Mouse (Mus musculus): ENCODE measurements at regions not wholly inside any gene's neighbourhood (a gene's known extent, or its start where the extent isn't known, plus 50 kb on each side); places are given as distances from the start of the nearest gene placed in this dataset.
"Not testable (repeated sequence)": the region's sequence is repeated elsewhere in the genome, so short reads cannot be mapped to it uniquely, and the experiment has no call there.

DNA sequence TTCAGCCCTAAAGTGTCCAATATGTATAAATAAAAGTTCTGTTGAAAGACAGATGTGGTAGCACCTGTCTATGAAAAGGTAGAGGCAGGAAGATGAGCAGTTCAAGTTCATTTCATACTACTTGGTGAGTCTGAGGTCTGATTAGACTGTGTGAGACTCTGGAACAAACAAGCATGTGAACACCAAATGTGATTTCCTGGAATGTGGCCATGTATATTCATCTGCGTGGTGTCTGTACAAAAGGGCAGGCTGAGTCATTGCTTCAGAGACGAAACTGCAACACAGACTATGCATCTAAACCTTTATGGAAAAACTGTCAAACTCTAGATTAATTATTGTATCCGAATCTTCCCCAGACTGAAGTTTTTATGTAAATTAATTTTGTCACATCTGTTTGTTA is 268.7 kb downstream of the Arl6ip6 start:
- H3K4me3 ChIP-seq (ENCODE audit: insufficient read depth, low read length), result no peak overlapping the region
- H3K27ac ChIP-seq (ENCODE audit: insufficient read depth, low read length), result no peak overlapping the region
- no peak for TF ChIP-seq POLR2A (IDR thresholded peaks at IDR 0.05; ENCODE audit: low read depth, low read length)
- TF ChIP-seq CTCF (IDR thresholded peaks at IDR 0.05; ENCODE audit: borderline replicate concordance, insufficient read depth, low read length), result no peak
- H3K4me1 ChIP-seq (ENCODE audit: control insufficient read depth, insufficient read depth, low read length), result no peaks in the 10 kb centered on the region

GRCm38 (mm10) chr2:53474455-53474854 is 282.9 kb downstream of the Arl6ip6 start:
- Histone ChIP-seq H3K4me3 (ENCODE audit: insufficient read depth, low read length) (no peak overlapping the region), H3K4me1 (ENCODE audit: control insufficient read depth, insufficient read depth, low read length) (no peaks in the 10 kb centered on the region), H3K27ac (ENCODE audit: insufficient read depth, low read length) (no peak overlapping the region)
- TF ChIP-seq CTCF (IDR thresholded peaks at IDR 0.05; ENCODE audit: borderline replicate concordance, insufficient read depth, low read length) (no peak), POLR2A (IDR thresholded peaks at IDR 0.05; ENCODE audit: low read depth, low read length) (no peak)

DNA sequence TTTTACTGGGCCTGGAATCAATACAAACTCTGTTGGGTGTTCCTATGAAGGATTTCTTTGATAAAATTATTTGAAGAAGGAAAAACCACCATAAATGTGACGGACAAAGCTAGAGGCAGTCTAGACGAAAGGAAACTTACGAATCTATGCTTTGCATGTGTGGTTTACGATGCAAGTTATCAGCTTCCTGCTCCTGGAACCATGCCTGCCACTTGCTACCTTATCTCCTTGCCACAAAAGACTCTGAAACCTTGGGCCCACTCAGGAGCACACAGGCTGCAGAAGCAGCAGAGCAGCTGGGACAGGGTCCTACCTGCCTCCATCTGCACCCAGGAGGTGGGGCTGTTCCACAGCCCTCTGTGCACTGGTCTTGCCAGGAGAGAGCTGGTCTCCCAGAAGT is 287.5 kb downstream of the Arl6ip6 start:
- not testable (repeated sequence) for H3K4me1 ChIP-seq (ENCODE audit: control insufficient read depth, insufficient read depth, low read length); H3K27ac ChIP-seq (ENCODE audit: insufficient read depth, low read length); H3K4me3 ChIP-seq (ENCODE audit: insufficient read depth, low read length)

- TF ChIP-seq POLR2A (IDR thresholded peaks at IDR 0.05; ENCODE audit: low read depth, low read length) (no peak), CTCF (IDR thresholded peaks at IDR 0.05; ENCODE audit: borderline replicate concordance, insufficient read depth, low read length) (no peak)
- Histone ChIP-seq H3K27ac (ENCODE audit: insufficient read depth, low read length) (no peak overlapping the region), H3K4me1 (ENCODE audit: control insufficient read depth, insufficient read depth, low read length) (no peaks in the 10 kb centered on the region), H3K4me3 (ENCODE audit: insufficient read depth, low read length) (no peak overlapping the region)
Measured at GRCm38 (mm10) chr2:53488301-53488700, 296.8 kb downstream of the Arl6ip6 start.

GRCm38 (mm10) chr2:53490805-53491585 is 299.5 kb downstream of the Arl6ip6 start:
- no peak for TF ChIP-seq CTCF (IDR thresholded peaks at IDR 0.05; ENCODE audit: borderline replicate concordance, insufficient read depth, low read length)
- no peak for TF ChIP-seq POLR2A (IDR thresholded peaks at IDR 0.05; ENCODE audit: low read depth, low read length)
- Histone ChIP-seq H3K27ac (ENCODE audit: insufficient read depth, low read length) (no peak overlapping the region), H3K4me3 (ENCODE audit: insufficient read depth, low read length) (no peak overlapping the region), H3K4me1 (ENCODE audit: control insufficient read depth, insufficient read depth, low read length) (no peaks in the 10 kb centered on the region)

DNA sequence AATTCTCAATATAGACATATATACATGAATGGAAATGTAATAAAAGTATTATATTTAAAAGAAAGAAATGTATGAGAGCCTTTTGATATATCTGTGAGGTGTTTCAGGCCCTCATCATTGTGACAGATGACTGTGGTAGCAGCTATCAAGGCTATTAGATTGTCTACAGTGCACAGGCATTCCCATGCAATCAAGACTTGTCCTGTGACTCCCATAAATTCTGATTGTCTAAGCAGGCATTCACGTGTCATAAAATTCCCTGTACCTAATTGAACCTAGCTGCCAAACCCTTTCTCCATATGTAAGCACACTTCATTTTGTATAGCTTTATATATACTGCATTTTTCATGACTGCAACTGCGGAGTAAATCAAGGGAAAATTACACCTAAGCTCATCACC is 301.3 kb downstream of the Arl6ip6 start:
- Histone ChIP-seq H3K27ac (ENCODE audit: insufficient read depth, low read length) (no peak overlapping the region), H3K4me1 (ENCODE audit: control insufficient read depth, insufficient read depth, low read length) (no peaks in the 10 kb centered on the region), H3K4me3 (ENCODE audit: insufficient read depth, low read length) (no peak overlapping the region)
- TF ChIP-seq CTCF (IDR thresholded peaks at IDR 0.05; ENCODE audit: borderline replicate concordance, insufficient read depth, low read length) (no peak), POLR2A (IDR thresholded peaks at IDR 0.05; ENCODE audit: low read depth, low read length) (no peak)

GRCm38 (mm10) chr2:53501657-53502274 is 310.2 kb downstream of the Arl6ip6 start:
- H3K4me3 ChIP-seq (ENCODE audit: insufficient read depth, low read length), result no peak overlapping the region
- TF ChIP-seq CTCF (IDR thresholded peaks at IDR 0.05; ENCODE audit: borderline replicate concordance, insufficient read depth, low read length) (no peak), POLR2A (IDR thresholded peaks at IDR 0.05; ENCODE audit: low read depth, low read length) (no peak)
- no peaks in the 10 kb centered on the region for H3K4me1 ChIP-seq (ENCODE audit: control insufficient read depth, insufficient read depth, low read length)
- H3K27ac ChIP-seq (ENCODE audit: insufficient read depth, low read length), result no peak overlapping the region

DNA sequence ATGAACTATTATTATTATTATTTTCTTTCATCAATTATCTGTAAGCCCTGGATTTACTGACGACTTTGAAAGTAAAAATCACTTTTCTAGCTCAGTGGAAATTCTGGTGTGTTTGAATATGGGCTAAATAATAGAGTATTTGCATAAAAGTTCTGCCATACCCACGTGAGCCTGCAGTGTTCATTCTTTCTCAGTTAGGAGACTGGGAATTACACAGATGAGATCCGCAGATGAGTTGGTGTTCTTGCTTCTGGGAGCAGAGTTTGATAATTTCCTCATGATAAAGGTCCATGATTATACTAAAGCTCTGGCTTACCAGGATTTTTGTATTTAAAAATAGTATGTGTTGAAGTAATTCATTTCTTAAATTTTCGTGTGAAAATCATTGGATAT is 310.7 kb downstream of the Arl6ip6 start:
- Histone ChIP-seq H3K4me1 (ENCODE audit: control insufficient read depth, insufficient read depth, low read length) (no peaks in the 10 kb centered on the region), H3K4me3 (ENCODE audit: insufficient read depth, low read length) (no peak overlapping the region), H3K27ac (ENCODE audit: insufficient read depth, low read length) (no peak overlapping the region)
- TF ChIP-seq POLR2A (IDR thresholded peaks at IDR 0.05; ENCODE audit: low read depth, low read length) (no peak), CTCF (IDR thresholded peaks at IDR 0.05; ENCODE audit: borderline replicate concordance, insufficient read depth, low read length) (no peak)

- no peak for TF ChIP-seq POLR2A (IDR thresholded peaks at IDR 0.05; ENCODE audit: low read depth, low read length)
- no peak for TF ChIP-seq CTCF (IDR thresholded peaks at IDR 0.05; ENCODE audit: borderline replicate concordance, insufficient read depth, low read length)
- Histone ChIP-seq H3K27ac (ENCODE audit: insufficient read depth, low read length) (no peak overlapping the region), H3K4me1 (ENCODE audit: control insufficient read depth, insufficient read depth, low read length) (no peaks in the 10 kb centered on the region), H3K4me3 (ENCODE audit: insufficient read depth, low read length) (no peak overlapping the region)
Measured at GRCm38 (mm10) chr2:53542097-53542496, 350.6 kb downstream of the Arl6ip6 start.

DNA sequence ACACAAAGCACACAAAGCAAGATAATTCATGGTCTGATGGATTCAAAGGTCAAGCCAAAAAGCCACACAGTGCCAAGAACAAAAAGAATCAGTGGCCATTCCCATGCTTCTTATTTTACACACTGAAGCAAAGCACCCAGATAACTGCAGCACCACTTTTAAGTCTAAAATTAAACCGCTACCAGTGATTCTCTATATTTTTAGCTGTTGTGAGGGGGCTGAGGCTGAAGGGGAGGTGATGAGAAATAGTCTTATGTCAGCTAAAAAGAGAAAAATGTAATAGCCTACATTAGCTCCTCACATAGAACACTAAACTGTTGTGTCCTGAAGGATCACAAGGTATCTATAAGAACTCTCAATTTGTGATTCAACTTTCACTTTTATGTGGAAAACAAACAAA is 382.5 kb downstream of the Arl6ip6 start:
- H3K4me1 ChIP-seq (ENCODE audit: control insufficient read depth, insufficient read depth, low read length), result no peaks in the 10 kb centered on the region
- TF ChIP-seq CTCF (IDR thresholded peaks at IDR 0.05; ENCODE audit: borderline replicate concordance, insufficient read depth, low read length) (no peak), POLR2A (IDR thresholded peaks at IDR 0.05; ENCODE audit: low read depth, low read length) (no peak)
- H3K27ac ChIP-seq (ENCODE audit: insufficient read depth, low read length), result no peak overlapping the region
- H3K4me3 ChIP-seq (ENCODE audit: insufficient read depth, low read length), result no peak overlapping the region

Data from embryonic fibroblast, embryonic 13.5 days (primary cell).